Mouse (Mus musculus) urinary bladder, postnatal 14 days (tissue): ENCODE data around the gene Ccnjl.
A peak's percentile ranks its signal among the peaks of the same experiment; 100 is the strongest.

Source experiments
- DNase-seq: peaks from one replicate; pipeline ENCODE4 v3.0.0; 2021; ENCODE audit warnings: low spot score

Ccnjl gene

GRCm38 (mm10) chr11:43569188-43569587 is 40.6 kb downstream of the Ccnjl start:
- DNase-seq = no peak

- DNase-seq = peak; percentile 36
Measured at GRCm38 (mm10) chr11:43569595-43569994, 41.0 kb downstream of the Ccnjl start.

GRCm38 (mm10) chr11:43575061-43575375 is 46.4 kb downstream of the Ccnjl start:
- no peak for DNase-seq

- DNase-seq = no peak
Measured at GRCm38 (mm10) chr11:43575376-43576151, 47.0 kb downstream of the Ccnjl start.

- DNase-seq = no peak
Measured at GRCm38 (mm10) chr11:43577713-43578478, 49.3 kb downstream of the Ccnjl start.

GRCm38 (mm10) chr11:43585211-43586005 is 56.8 kb downstream of the Ccnjl start:
- no peak for DNase-seq

GRCm38 (mm10) chr11:43586324-43587090 is 57.9 kb downstream of the Ccnjl start, which contains the start of gene 4933415A04Rik:
TSS of gene 4933415A04Rik (plus strand) at chr11:43587040.
- DNase-seq = peak; percentile 82

- no peak for DNase-seq
Measured at GRCm38 (mm10) chr11:43589530-43590072, 61.0 kb downstream of the Ccnjl start.

- DNase-seq = no peak
Measured at GRCm38 (mm10) chr11:43601440-43601839, 72.9 kb downstream of the Ccnjl start, which contains the start of gene Fabp6. TSS of gene Fabp6 (minus strand) at chr11:43601540.

GRCm38 (mm10) chr11:43604207-43604606 is 75.6 kb downstream of the Ccnjl start:
- DNase-seq = no peak

GRCm38 (mm10) chr11:43604891-43605290 is 76.3 kb downstream of the Ccnjl start:
- DNase-seq = no peak

GRCm38 (mm10) chr11:43605859-43606258 is 77.3 kb downstream of the Ccnjl start:
- no peak for DNase-seq

- DNase-seq = no peak
Measured at GRCm38 (mm10) chr11:43608440-43608839, 79.9 kb downstream of the Ccnjl start.

- peak; percentile 8 for DNase-seq
Measured at GRCm38 (mm10) chr11:43610006-43610661, 81.5 kb downstream of the Ccnjl start.

- peak; percentile 55 for DNase-seq
Measured at GRCm38 (mm10) chr11:43610662-43611033, 82.1 kb downstream of the Ccnjl start.

GRCm38 (mm10) chr11:43612834-43613488 is 84.4 kb downstream of the Ccnjl start:
- peak; percentile 84 for DNase-seq

- peak; percentile 19 for DNase-seq
Measured at GRCm38 (mm10) chr11:43617924-43618323, 89.3 kb downstream of the Ccnjl start.

GRCm38 (mm10) chr11:43618403-43618802 is 89.8 kb downstream of the Ccnjl start:
- no peak for DNase-seq

- DNase-seq = no peak
Measured at GRCm38 (mm10) chr11:43621769-43622168, 93.2 kb downstream of the Ccnjl start.

GRCm38 (mm10) chr11:43624341-43624740 is 95.8 kb downstream of the Ccnjl start:
- DNase-seq = no peak
